Mouse (Mus musculus) heart, adult 2 months (tissue): ENCODE results near the gene Sowaha.

Experiments used
- CTCF ChIP-seq: fragments of 200-600 bp; IDR thresholded peaks from 2 replicates; pipeline ENCODE4 v1.8.1; 2022; ENCODE audit warnings: antibody characterized with exemption, mild to moderate bottlenecking, moderate library complexity
- EP300 ChIP-seq: fragments of 200-500 bp; IDR thresholded peaks from 2 replicates; pipeline ENCODE4 v1.6.1; 2011; ENCODE audit warnings: low read depth, low read length, control low read depth; ENCODE audit not compliant: insufficient read depth
- POLR2A ChIP-seq: fragments of 200-500 bp; IDR thresholded peaks from 2 replicates; pipeline ENCODE4 v1.6.1; 2011; ENCODE audit warnings: mild to moderate bottlenecking, low read depth, low read length, control low read depth; ENCODE audit not compliant: insufficient read depth

- TF ChIP-seq POLR2A (no peak), CTCF (no peak), EP300 (no peak)
Observed at GRCm38 (mm10) chr11:53446183-53446582, 33.9 kb downstream of the Sowaha start.
